Mouse (Mus musculus) layer of hippocampus, adult 8-10 months (tissue): ENCODE measurements around the gene Trappc2l. TPM values are rescaled to one million over a fixed set of nuclear protein-coding genes. Genes with fewer than 3 reads are reported as not detected.
"Not testable (repeated sequence)": the region's sequence is repeated elsewhere in the genome, so short reads cannot be mapped to it uniquely, and the experiment has no call there.

Experiments used
- DNase-seq, 2 experiments: peaks; one replicate each; pipeline ENCODE4 v3.0.0; 2022; ENCODE audit warnings: low spot score in 2 of 2
- total RNA-seq, 4 experiments: library from RNA; stranded (reverse); gene quantifications; 2 replicates each; pipeline ENCODE4 v1.2.4; 2022

The Trappc2l gene
- total RNA-seq, 4 experiments from 2014 or later = 72.6 to 90.6 (median 75.3) TPM

DNA sequence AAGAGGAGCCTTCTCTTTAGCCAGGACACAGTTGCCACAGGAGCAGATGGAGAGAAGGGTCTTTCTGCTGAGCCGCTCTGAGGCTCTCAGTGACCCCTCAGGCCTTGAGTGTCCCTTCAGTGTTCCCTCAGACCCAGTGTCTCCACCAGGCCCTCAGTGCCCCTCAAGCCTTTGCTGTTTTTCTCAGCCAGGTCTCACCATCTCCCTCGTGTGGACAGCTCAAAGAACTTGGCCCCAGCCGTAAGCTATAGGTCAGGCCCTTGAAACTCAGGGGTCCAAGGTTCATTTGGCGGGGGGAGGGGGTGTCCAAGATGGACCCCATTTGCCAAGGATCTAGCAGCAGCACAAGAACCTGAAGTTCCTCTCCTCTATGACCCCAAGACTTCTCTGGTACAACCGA is 13.2 kb downstream of the Trappc2l start:
- no peak for DNase-seq

DNA sequence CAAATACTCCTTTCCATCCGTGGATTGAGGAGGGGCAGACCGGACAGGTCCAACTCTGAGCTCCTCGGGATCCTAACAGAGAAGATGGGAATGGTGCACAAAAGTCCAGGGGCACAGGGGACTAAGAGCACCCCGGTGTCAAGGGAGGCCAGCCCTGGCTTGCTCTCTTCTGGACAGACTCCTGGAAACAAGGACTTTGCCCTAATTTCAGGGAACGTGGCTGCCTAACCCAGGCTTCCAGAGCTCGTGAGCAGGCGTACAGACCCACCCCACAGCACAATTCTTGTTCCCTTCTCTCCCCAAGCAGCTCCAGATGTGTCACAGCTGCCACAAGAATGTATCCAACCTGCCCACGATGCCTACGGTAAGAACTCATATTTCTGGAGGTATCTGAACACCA is 14.4 kb downstream of the Trappc2l start:
- DNase-seq = no peak

DNA sequence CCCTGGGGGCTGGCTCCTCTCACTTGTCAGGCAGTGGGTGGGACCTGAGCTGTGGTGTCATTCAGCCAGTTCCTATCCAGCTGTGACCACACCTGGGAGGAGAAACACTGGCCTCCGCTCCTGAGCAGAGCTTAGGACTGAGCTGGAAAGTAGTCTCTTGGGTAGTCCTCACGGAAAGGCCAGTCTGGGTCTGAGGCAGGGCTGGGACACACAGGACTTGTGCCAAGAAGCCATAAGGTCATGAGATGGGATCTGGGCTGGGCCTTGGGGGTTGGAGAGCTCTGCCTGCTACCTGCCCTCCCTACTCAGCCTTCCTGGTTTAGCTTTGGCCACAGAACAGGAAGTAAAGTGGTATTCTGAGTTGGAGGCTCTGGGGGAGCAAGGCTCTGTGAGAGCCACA is 15.5 kb downstream of the Trappc2l start:
- no peak for DNase-seq

DNA sequence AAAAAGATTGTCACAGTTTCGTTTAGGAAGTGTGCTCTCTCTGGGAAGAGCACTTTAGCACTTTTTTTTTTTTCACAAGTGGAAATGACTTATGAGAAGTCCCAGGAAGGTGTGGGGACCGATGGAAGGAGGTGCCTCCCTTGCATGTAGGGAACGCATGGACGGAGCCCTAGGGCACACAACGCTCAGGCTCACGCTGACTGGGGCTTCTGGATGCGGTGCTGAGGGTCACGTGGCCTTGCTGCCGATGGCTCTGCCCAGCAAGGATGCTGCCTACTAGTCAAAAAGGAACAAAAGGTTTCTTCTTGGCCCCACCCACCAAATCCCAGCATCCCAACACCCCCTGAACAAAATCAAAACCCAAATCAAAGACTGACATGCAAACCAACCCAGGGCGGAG is 17.9 kb downstream of the Trappc2l start:
- no peak for DNase-seq

DNA sequence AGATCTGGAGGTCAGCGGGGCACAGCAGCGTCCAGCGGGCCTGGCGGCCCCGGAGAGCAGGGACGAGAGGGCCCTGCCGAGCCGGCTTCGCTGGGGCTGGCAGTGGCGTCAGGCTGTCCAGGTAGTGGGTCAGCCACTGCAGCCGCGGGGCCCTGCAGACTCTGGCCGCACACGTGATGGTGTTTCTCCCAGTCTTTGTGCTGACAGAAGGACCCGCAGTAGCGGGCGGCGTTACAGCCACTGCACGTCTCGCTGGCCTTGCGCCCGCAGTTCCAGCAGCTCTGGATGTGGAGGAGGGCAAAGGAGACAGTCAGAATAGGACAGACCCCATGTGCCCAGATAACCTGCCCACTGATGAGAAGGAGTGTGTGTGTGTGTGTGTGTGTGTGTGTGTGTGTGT is 19.3 kb downstream of the Trappc2l start:
- no peak for DNase-seq

DNA sequence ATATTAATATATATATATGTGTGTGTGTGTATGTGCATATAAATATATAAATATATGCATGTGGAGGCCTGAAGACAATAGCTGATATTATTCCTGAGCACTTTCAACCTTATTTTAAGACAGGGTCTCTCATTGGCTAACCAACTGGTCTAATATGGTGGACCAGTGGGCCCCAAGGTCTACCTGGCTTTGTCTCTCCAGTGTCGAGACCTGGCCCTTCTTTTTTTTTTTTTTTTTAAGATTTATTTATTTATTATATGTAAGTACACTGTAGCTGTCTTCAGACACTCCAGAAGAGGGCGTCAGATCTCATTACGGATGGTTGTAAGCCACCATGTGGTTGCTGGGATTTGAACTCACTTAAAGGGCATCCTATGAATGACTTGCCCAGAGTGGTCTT is 20.7 kb downstream of the Trappc2l start:
- DNase-seq = not testable (repeated sequence)

DNA sequence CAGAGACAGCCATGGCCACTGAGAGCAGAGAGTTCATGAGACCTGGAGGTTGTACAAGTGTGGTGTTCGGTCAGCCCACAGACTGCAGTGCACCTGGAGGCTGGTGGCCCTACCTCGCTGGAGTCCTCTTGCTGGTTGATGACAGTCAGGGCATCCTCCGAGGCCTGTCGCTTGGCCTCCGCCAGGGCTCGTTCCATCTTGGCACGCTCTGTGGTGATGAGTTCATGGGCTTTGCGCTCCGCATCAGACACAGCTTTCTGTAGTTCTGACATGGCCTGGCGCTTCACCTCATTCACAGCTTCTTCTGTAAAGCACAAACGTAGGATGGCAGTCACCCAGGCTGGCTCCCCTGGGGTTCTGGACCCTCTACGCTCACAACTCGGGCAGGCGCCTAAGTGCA is 21.8 kb downstream of the Trappc2l start:
- no peak for DNase-seq

DNA sequence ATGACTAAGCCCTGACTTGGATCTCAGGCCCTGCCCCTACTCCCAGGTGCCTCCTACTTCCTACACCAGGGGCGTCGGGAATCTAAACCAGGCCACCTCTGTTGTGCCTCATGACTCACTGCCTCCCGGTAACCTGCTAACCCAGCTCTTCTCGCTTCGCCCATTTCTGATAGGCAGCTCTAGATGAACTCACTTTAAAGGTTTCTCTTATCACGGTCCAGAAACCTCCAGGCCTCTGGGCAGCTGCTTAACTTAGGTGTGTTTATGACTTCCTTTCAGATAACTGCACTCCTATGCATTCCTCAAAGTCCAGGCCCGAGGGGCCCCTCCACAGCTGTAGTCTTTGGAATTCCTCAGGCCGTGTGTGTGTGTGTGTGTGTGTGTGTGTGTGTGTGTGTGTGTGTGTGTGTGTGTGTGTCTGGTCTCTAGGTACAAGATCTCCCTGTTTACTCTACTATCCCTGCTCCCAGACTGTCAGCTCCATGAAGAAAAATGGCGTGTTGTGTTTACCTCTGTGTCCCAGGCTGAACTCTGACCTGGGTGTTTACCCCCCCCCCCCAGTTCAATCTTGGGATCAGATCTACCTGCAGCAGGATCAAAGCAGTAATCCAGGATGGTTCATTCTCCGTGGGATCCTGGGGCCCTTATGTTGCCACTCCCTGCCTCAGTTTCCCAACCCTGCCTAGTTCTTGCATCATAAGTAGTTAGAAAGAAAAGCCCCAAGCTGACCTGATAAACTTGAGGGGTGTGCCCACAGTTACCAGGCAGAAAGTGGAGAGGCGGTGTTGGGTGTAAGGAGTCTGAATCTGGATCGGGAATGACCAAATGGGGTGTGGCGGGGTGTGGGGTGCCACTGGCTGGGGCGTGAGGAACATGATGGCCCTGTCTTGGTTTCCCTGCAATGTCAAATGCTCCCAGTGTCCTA is 24.7 kb downstream of the Trappc2l start:
- DNase-seq = no peak

DNA sequence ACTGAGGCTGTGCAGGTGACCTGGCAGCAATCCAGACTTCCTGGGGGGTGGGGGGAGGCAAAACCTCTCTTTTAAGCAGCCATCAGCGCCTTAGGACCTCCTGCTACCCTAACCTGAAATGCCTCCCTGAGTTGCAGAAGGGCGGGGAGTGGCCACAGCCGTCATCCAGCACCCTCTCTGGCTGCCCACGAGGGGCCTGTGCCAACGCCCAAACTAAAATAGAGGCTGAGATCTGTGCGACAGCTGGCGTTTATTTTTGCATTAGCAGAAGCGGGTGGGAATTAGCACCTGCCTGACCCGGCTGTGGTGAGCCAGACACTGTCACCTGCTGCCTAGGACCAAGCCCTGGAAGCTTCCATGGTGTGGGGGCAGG is 25.3 kb downstream of the Trappc2l start:
- no peak for DNase-seq

DNA sequence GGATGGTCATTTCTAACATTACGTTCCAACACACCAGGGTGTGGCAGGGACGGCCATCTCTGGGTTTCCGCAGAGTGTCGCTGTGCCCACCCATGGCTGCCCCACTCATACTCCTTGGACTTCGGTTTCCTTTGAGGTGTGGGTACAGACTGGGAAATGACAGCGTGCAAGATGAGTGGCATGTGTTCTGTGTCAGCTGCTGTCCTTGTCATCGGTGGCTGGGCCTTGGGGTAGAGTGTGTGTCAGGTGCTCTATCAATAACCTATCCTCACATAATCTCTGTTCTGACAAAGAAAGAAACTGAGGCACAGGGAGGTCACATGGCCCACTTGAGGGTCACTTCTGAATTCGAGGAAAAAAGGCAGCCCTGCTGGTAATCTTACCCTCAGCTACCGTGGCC is 25.8 kb downstream of the Trappc2l start:
- DNase-seq = no peak

DNA sequence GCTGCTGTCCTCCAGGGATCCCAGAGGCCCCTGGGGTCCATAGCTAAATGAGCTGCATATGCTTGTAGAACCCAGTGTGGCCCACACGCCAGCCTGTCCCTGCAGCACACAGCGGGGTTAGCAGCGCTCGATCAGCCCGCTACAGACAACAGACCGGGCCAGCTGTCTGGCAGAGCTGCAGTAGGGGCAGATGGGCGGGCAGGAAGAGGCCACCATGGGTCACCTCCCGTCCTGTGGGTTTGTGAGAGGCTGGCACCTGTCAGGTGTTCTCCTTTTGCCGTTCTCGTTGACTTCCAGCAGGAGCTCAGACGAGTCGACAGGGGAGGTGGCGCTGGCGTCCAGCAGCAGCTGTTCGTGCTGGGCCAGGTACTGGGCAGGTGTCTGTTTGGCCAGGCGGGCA is 27.2 kb downstream of the Trappc2l start:
- DNase-seq = no peak

DNA sequence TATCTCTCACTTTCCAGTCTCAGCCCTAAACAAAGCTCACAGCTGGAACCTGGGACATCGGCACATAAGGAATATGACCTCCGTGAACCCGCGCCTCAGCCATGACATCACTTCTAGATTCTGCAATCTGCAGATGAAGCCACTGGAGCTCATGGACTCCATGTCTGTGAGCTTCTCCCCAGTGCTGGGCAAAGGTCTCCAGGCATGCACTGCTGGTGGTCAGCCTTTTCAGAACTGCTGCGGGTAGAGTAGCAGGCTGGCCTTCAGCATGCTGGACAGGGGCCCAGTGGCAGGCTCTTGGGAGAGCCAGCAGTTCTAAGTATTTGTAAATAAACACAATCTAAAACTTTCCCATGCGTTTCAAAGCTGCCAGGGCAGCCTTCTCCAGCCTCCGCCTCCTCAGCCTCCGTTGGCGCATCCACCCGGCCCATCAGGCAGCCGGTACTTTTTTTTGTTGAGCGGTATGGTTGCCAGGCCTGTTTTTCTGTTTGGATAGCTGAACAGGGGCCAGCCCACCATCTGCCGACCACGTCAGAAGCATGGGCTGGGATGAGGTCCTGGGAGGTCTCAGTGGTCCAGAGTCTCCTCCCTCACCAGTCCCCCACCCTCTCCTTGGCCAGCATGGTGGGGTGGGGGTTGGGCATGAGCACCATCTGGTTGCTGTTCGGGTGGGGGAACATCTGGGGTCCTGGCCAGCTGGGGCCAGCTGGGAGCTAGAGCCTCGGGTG is 28.2 kb downstream of the Trappc2l start:
- DNase-seq = peak in 1 of 2 experiments; percentile 36

DNA sequence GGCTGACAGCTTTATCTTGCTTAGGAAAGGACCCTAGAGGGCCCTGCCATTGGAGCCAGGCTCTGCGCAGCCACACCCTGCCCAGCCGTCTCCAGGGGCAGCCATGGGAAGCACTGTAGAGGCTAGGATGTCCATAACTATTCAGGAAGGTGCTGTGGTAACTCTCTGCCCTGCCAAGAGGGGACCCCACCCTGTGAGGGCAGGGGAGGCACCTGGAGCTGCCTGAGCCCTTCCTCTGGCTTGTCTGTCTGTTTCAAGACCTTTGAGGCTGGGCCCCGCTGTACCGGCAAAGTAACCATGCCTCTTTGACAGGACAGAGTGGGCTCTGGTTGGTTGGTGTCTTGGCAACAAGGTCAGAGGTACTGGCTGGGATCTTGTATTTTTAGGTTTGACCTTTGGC is 29.4 kb downstream of the Trappc2l start:
- no peak for DNase-seq

DNA sequence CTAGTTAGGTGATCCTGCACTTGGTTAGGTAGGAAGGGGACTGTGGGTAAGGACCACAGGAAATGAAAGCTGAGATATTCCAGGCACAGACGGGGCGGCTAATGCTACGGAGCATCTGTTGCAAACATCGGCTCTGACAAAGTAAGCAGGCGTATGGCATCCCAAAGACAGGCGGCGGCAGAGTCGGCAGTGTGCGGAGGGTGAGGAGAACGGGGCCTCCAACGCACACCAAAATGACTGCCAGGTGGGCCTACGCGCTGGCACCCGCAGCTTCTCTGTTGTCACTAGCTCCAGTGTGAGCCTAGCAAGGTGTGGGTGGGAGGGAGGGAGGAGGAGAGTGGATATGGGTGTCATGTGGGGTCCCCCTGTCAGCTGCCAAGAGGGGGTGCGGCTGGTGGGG is 30.0 kb downstream of the Trappc2l start:
- peak; percentile 79 to 88 for DNase-seq

DNA sequence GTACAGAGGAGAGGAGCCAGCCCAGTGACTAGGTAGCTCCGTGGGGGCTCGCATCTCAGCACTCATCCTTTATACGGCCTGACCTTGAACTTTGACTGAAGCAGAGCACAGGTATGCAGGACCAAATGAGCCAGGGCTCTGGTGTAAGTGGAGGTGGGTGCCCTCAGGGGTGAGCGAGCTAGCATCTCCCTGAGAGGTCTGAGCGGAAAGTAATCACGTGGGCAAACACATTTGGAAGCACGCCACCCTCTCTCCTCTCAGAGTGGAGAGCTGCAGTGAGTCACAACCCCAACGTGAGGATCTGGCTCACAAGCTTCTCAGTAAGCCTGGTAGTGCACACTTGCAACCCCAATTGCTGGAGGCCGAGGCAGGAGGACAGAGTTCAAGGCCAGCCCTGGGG is 30.6 kb downstream of the Trappc2l start:
- peak in 1 of 2 experiments; percentile 54 for DNase-seq

DNA sequence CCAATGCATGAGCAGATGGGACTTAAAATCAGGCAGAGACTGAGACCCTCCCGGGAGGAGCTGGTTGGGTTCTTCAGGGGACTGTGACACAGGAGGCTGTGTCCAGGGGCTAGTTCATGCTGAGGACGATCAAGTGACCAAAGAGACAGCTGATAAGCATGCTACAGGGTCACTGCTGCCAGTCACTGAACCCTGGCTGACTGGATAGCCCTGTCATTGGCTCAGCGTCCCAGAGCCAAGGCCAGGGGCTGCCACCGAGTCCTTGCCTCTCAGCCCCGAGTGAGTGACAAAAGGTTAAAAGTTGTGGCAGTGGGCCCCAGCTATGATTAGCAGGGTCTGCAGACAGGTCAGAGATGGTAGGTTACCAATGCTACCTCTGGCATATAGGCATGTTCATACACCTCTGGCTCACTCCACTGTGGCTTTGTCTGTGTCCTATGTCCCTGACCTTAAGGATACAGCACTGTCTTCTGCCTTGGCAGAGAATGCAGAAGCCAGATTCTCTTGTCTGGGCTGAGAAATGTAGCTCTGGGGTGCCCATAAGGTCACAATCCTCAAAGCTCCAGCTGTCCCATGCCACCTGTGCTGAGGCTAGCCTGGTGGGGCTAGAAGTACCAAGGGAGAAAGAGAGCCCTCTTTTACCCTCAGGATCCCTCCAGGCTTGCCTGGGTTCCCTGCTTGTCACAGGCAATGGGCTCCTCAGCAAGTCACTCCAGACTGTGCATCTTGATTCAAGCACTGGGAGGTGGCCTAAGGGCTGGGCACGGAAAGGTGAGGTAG is 32.9 kb downstream of the Trappc2l start:
- DNase-seq = no peak

DNA sequence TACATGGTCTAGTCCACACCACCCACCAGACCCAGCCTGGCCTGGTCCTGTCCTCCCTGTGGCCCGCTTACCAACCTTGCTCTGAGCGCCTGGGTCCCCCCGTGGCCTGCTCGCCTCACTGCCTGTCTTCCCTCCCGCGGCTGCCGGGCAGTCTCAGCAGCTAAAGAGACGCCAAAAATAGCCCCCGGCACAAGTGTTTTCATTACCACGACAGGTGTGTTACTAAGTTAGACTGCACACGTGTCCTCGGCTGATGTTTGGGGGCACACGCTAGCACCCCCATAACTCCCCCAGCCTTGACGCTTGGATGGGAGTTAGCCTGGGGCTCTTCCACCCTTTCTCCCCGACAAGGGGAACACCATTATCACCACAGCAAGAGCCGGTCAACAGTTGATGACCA is 34.9 kb downstream of the Trappc2l start:
- no peak for DNase-seq

DNA sequence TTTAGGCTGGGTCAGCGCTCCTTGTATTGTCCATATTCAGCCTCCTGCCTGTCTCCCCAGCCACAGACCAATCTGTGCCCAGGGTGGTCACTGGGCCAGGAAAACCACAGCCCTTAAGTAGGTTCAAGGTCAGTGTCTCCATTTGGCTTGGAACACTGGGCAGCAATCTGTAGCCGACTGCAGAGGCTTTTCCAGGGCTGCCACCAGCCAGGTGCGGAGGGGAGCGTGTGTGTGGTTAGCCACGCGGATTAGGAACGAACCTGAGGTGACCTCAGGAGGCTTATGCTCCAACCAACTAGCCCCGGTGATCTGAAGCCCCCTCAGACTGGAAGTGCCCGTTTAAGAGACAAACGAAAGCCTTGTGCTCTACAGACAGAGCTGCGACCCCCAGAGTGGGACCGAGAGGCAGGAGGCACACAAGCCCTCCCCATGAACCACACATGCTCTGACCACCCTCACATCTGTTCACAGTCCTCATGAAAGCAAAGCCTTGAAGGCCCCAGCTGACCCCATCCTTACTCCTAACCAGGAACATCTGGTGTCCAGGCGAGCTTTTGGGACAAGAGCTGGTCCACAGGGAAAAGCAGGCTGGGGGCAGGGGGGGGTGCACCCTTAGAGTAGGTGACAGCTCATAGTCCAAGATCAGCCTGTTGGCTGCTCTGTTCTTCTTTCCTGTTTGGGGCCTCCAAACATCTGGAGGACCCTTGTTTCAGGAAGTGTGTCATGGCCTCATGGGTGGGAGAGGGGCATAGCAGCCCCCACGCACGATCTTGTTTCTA is 36.9 kb downstream of the Trappc2l start:
- DNase-seq = no peak

DNA sequence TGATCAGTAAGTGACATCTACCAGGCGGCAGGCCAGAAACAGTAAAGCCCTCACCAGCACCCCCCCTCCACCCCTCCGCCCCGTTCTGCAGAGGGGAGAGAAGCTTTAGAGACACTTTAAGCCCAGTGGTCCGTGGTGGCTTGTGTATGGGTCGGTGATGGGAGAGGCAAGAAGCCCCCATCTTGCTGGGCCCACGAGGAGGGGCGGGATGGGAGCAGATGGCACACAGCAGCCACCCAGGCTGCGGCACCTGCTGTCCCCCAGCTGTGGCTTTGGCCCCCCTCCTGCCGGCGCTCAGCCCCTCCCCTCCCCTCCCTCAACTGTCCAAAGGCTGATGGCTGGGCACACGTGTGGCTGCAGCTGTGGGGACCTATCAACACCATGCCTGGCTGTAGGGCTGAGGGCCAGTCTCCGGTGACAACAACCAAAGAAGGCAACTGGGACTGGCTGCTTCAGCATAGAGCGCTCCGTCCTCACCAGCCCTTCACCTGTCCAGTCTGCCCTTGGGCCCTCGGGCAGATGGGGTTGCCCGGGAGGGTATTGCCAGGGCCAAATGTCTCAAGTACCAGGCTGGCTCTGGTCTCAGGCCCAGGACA is 40.0 kb downstream of the Trappc2l start:
- no peak for DNase-seq

DNA sequence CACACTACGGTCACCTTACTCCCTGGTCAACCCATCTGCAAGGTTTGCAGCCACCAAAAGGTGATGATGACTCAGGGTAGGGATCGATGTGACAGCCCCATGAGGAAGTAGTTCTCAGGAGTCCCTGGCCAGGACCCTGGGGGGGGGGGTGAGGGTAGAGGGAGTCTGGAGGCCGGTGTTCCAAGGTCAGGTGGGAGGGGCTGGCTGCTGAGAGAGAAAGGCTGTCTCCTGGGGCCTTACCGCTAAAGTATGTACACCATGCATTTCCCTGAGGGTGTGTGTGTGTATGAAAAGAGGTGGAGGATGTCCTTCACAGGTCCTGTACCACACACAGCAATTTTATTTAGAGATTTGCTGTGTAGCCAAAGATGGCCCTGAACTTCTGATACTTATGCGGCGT is 41.2 kb downstream of the Trappc2l start:
- DNase-seq = no peak

DNA sequence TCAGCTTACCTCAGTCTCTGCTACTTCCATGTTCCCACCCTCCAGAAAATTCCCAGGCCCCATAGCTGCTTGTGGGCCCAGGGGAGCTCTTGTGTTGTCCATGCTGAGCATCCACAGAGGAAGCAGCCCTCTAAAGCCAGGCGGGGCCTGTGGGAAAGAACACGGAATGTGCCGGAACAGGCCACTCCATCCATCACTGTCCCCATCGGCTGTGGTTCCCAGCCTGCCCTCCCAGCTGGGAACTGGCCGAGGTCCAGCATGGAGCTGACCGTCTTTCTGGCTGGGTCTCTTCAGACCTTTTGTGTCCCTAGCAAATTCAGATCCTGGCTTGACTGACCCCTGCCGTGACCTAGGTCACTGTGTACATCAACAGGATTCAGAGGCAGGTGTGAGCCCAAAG is 43.3 kb downstream of the Trappc2l start:
- DNase-seq = no peak
